Mouse (Mus musculus) T-helper 17 cell (primary cell): ENCODE results near the gene Eddm3b.

Experiments
- in situ Hi-C, 2 experiments: fragments of 300-600 bp; cut with MboI, MseI; formaldehyde crosslinking; loops; 1 replicate in 1 of 2; 2 replicates in 1 of 2; pipeline ENCODE4 v1.15.1; 2025; ENCODE audit warnings: high pct_unique_total_duplicates in 2 of 2

The Eddm3b gene

DNA sequence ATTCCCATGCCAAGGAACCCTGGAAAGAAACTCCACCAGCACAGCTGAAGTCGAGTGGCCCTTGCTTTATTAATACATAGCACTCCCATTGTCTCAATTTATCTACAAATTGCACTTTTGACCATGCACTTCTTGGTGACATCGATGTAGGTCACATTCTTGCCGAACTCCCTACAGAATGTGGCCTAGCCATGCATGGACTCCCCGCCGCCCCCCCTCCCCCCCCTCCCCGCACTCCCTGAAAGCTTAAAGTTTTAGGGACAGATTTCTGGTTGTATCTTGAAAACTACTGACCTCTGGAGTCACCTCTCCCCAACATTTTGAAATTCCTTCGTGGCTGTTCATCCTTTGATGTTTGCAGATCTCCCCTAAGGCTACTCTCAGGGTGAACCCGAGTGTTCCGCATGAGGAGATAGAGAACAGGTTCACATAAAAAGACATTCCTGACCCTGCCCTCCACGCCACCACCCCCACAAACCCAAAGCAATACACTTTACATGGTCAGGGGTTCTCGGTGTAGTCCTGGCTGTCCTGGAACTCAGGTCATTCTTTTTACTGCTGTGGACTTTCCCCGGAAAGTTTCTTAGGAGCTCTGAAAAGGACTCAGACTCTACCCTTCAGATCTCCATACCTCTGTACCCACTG, at the start of gene Eddm3b:
TSS of gene Eddm3b (plus strand) at position 511 of the 645 bp plus-strand sequence.
- in situ Hi-C loops, result loop anchor here in 1 of 2 experiments (5.0 to 25.0 kb wide), 2 partner anchors 153 to 1052 kb away; no protein-coding TSS in a partner anchor

GRCm38 (mm10) chr14:51068956-51069355, 45.3 kb upstream of the Eddm3b start:
- in situ Hi-C loops, result loop anchor here (5.0 to 10.0 kb wide), 3 partner anchors 33 to 1186 kb away; partner anchors contain the start of gene Chd8 (in 1 of the 2)

- in situ Hi-C loops, result loop anchor here (5.0 to 10.0 kb wide), 4 partner anchors 33 to 1185 kb away; partner anchors contain the start of gene Chd8 (in 1 of the 2)
Measured at GRCm38 (mm10) chr14:51069617-51070016, 44.6 kb upstream of the Eddm3b start.

GRCm38 (mm10) chr14:51074335-51074734, 39.9 kb upstream of the Eddm3b start, which contains the start of gene Olfr750:
Gene Olfr750, minus strand, starts transcription at chr14:51074435.
- in situ Hi-C loops, result loop anchor here in 1 of 2 experiments (5.0 kb wide), 1 partner anchor 157 kb away; no protein-coding TSS in a partner anchor

GRCm38 (mm10) chr14:51079180-51079579, 35.0 kb upstream of the Eddm3b start:
- in situ Hi-C loops, result no loop called here

DNA sequence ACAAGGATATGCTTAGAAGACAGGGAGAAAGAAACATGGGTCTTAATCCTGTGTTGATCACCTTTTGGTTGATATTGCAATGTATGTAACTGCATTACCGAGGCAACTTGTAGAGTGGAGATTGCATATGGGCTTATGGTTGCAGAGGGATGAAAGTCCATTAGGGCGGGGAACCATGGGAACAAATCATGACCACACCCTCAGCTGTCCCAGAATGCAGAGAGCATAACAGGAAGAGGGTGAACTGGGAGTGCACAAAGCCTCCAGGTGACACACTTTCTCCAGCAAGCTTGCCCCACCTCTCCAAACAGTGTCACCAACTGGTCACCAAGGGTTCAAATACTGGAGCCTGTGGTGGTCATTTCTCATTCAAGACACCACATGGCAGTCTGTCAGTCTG, 33.2 kb upstream of the Eddm3b start:
- in situ Hi-C loops, result loop anchor here in 1 of 2 experiments (10.0 kb wide), 1 partner anchor 924 kb away; no protein-coding TSS in a partner anchor

DNA sequence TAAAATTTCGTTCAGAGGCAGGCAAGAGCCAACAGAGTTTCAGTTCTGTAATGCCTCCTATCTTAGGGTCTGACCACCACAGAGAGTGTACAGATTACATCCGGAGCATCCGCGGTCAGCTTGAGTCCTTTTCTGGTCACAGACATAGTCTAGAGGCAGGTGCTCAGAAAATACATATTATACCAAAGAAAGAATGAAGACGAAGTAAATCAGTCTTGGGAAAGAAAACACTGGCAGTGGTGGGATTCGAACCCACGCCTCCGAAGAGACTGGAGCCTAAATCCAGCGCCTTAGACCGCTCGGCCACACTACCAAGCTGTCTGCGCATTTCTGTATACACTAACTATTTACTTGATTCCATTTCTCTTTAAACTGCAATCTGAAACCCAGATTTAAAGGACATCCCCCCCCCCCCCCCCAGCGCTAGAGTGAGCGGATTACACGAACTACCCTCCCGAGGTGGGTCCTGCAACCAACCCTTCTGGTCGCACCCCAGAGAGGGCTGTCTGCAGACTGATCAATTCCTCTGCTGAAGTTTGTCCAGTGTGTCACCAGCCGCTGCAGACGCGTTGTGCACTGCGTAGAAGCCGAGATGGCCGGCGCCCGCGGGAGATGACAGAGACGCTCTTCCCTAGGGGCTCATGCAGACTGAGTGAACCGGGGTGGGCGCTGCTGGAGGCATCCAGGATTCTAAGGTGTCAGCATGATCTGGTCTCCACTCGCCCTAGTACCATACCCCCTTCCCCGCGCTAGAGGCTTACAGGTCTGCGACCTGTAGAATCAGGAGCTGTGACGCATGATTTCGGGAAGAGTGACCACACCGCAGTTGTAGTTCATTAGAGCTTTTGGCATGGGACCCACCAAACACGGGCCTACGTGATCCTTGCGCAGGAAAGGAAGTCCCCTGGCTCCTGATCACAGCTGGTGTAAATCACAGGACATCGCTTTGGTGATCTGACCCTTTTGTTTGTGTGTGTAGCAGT, 31.3 kb upstream of the Eddm3b start:
- in situ Hi-C loops, result loop anchor here in 1 of 2 experiments (10.0 kb wide), 1 partner anchor 922 kb away; no protein-coding TSS in a partner anchor

- in situ Hi-C loops, result loop anchor here in 1 of 2 experiments (10.0 kb wide), 1 partner anchor 921 kb away; no protein-coding TSS in a partner anchor
Measured at GRCm38 (mm10) chr14:51083805-51084204, 30.4 kb upstream of the Eddm3b start.

DNA sequence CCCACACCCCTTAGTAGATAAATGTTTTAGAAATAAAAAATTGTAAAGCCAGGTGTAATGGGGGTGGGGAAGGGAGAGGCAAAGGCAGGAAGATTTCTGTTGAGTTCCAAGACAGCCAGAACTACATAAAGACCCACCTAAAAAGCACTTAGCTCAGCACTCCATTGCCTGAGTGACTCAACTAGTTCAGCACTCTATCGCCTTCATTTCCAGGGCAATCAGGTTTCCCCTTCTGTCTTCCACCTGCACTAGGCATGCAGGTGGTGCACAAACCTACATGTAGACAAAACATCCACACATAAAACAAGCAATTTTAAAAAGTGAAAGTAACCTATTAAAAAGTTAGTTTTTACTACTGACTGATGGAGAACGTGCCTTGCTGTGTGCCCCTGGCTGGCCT, 29.1 kb upstream of the Eddm3b start:
- in situ Hi-C loops, result loop anchor here in 1 of 2 experiments (5.0 to 10.0 kb wide), 2 partner anchors 278 to 920 kb away; partner anchors contain the start of genes Ccnb1ip1 and Parp2

- in situ Hi-C loops, result loop anchor here in 1 of 2 experiments (5.0 to 10.0 kb wide), 2 partner anchors 279 to 919 kb away; partner anchors contain the start of genes Ccnb1ip1 and Parp2
Measured at GRCm38 (mm10) chr14:51085911-51086310, 28.3 kb upstream of the Eddm3b start.

- in situ Hi-C loops, result loop anchor here in 1 of 2 experiments (5.0 to 10.0 kb wide), 2 partner anchors 280 to 917 kb away; partner anchors contain the start of genes Ccnb1ip1 and Parp2
Measured at GRCm38 (mm10) chr14:51087762-51088161, 26.5 kb upstream of the Eddm3b start.

GRCm38 (mm10) chr14:51088166-51088969, 25.9 kb upstream of the Eddm3b start:
- in situ Hi-C loops, result loop anchor here in 1 of 2 experiments (5.0 to 10.0 kb wide), 2 partner anchors 281 to 916 kb away; partner anchors contain the start of genes Ccnb1ip1 and Parp2

GRCm38 (mm10) chr14:51088970-51089673, 25.1 kb upstream of the Eddm3b start:
- in situ Hi-C loops, result loop anchor here in 1 of 2 experiments (5.0 to 10.0 kb wide), 2 partner anchors 282 to 916 kb away; partner anchors contain the start of genes Ccnb1ip1 and Parp2

DNA sequence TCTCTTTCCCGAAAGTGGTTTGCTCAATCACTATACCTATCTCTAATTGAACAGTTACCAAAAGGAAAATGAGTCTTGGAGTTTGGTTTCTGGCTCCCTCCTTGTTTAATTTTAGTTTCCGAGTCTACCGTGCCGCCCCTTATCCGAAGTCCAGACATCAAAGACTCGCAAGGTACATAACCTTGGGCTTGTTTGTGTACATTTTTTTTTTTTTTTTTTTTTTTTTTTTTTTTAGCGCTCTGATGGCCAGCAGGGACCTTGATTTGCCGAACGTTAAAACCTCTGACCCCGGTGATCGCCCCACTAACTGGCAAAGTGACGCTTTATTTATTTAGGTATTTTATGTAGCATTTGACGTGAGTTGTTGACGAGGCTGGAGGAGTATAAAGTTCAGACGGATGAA, 24.6 kb upstream of the Eddm3b start:
- in situ Hi-C loops, result loop anchor here in 1 of 2 experiments (5.0 to 10.0 kb wide), 2 partner anchors 282 to 915 kb away; partner anchors contain the start of genes Ccnb1ip1 and Parp2

DNA sequence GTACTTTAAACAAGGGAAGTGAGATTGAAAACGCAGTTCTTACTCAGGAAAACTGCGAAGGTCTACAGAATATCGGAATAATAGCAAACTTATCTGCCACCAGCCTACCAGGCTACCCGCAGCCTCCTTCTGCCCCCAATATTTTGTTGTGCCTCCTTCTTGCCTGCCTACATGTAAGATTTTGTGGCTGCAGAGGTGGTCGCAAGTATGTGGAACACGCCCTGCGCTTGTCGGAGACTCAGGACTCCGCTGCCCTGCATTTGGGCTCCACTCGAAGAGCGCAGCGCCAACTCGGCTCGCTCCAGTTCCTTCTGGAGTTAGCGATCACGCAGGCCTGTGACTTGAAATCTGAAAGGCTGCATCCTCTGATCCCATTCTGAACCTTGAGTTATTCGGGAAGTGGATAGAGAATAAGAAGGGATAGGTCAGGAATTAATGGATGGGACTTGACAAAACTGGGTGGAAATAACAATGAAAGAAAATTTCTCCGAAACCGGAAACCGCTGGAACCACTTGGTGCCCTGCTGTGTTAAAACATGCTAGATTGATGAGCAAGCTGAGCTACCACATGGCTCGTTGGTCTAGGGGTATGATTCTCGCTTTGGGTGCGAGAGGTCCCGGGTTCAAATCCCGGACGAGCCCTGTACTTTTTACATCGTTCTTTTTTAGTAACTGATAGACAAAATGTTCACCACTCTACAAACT, 24.0 kb upstream of the Eddm3b start:
- in situ Hi-C loops, result no loop called here

DNA sequence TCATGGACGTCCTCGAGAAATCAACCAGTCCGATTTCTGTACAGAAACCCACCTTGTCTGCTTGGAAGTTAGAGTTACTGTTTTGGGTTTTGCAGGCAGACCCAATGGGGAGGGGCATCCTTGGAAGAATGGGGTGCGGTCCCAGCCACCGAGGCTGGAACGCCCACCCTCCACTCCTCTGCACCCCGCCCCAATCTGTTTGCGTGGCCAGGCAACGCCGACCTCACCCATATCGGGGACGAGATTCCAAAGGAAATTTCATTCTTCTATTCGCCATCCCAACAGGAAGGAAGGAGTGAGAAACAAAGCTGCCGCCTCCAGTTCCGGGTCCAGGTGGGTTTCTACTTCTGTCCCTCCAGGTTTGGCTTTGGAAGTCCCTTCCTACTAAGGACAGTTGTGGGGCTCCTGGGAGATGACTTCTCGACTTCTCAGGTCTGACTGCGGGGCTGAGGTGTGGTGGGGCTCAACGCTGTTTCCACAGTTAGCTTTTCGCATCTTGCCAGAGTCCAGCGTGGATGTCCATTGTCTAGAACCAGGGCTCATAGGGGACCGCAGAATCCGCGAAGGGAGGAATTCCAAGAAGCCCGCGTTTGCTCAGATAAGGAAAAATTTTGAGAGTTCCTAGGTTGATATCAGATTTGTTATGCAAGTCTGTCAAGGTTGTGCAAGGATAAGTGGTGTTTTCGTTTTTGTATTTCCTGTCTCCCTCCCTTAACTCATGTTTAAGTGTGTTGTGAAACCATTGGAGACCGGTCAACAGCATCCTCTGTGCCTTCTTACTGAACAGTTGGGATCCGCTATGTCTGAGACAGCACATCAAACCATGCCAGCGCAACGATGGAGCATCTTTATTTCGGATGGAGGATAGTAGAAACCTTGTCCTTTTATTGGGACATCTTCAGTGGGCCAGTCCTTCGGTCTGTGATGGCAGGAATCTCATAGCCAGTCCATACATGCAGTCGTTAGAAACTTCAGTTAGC, 23.0 kb upstream of the Eddm3b start, which contains the start of the genes Rnase4 and Ang:
TSS of gene Rnase4 (plus strand) at position 157 of the 980 bp plus-strand sequence.
TSS of gene Ang (plus strand) at position 230 of the 980 bp plus-strand sequence.
- in situ Hi-C loops, result no loop called here

- in situ Hi-C loops, result no loop called here
Measured at GRCm38 (mm10) chr14:51092073-51092620, 22.1 kb upstream of the Eddm3b start.
